Mouse (Mus musculus) megakaryocyte, embryonic 14.5 days (primary cell): ENCODE results near the gene Arx. TPM values are rescaled to one million over a fixed set of nuclear protein-coding genes. Genes with fewer than 3 reads are reported as not detected.

Experiments
- H3K27me3 ChIP-seq: replicated peaks from 2 replicates; pipeline ENCODE3; 2012; ENCODE audit warnings: inconsistent platforms
- H3K36me3 ChIP-seq: replicated peaks from 2 replicates; pipeline ENCODE3; 2012; ENCODE audit warnings: low read length, inconsistent platforms, mixed read lengths
- H3K4me1 ChIP-seq: 2 replicates; pipeline ENCODE4 v1.6.1; 2012; ENCODE audit warnings: inconsistent platforms
- H3K4me3 ChIP-seq: replicated peaks from 2 replicates; pipeline ENCODE3; 2012; ENCODE audit warnings: moderate library complexity, mild to moderate bottlenecking, inconsistent platforms
- H3K9me3 ChIP-seq: 2 replicates; pipeline ENCODE4 v1.6.1; 2012; ENCODE audit warnings: inconsistent platforms
- FLI1 ChIP-seq: IDR thresholded peaks from 2 replicates; pipeline ENCODE4 v1.6.1; 2012; ENCODE audit warnings: low read length, inconsistent platforms, mixed read lengths
- GATA1 ChIP-seq: IDR thresholded peaks from 3 replicates; pipeline ENCODE4 v1.6.1; 2012; ENCODE audit warnings: mixed read lengths, low read length, inconsistent platforms, borderline replicate concordance
- polyA plus RNA-seq: library from polyadenylated mRNA; stranded (reverse); fragments of >175 nt; gene quantifications from 2 replicates; pipeline ENCODE4 v1.2.3, GENCODE M21; 2012; ENCODE audit warnings: low replicate concordance; ENCODE audit not compliant: insufficient read depth

Arx gene
- polyA plus RNA-seq = 0.09 TPM in 1 of 2 replicates, not detected in the other

DNA sequence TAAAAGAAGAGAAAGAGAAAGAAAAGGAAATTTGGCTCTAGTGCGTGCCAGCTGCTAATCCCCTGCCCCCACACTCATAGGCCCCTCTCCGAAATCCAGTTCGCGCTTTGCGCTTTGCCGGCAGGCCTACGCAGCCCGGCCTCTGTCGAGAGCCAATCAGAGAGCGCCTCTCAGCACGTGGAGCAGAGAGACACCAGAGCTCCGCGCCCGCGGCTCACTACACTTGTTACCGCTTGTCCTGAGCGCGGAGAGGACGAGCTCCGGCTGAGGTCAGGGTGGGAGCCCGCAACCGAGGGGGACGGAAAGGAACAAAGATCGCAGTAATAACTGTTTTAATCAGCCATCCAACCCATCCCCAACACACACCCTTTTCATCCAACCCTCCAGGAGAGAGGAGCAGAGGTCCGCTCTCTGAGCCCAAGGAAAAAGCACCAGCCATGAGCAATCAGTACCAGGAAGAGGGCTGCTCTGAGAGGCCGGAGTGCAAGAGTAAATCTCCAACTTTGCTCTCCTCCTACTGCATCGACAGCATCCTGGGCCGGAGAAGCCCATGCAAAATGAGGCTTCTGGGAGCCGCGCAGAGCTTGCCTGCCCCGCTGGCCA lies at the start of gene Arx:
Arx (plus strand) TSS at position 155 of the 603 bp plus-strand sequence.
- Histone ChIP-seq H3K36me3 (no peaks in the 10 kb centered on the region), H3K27me3 (peaks cover 88% of the 10 kb centered on the region), H3K4me3 (peak within 1 kb of the TSS; percentile 87)

DNA sequence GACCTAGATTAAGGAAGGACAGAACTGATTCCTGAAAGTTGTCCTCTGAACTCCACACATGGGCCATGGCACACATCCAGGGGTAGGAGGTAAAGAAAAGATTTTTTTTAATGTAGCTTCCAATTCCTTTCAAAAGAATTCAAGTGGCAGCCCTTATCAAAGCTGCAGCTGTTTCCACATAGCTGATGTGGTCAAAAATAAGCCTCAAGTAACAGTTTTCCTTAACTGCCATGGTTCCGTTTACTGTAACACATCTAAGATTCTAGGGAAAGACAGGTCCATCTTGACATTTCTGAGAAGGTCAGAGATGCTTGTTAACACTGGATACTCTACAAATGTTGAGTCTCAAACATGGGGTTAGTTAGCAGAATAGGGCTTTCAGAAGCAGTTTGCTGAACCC lies 34.9 kb upstream of the Arx start:
- Histone ChIP-seq H3K9me3 (no peaks in the 10 kb centered on the region), H3K36me3 (no peaks in the 10 kb centered on the region), H3K27me3 (no peaks in the 10 kb centered on the region), H3K4me3 (no peak overlapping the region), H3K4me1 (peaks cover 24% of the 10 kb centered on the region; the same call in 1 of the 2 replicates)
- no peak for TF ChIP-seq FLI1
- no peak for TF ChIP-seq GATA1

More for the DNA sequence above, at the start of gene Arx:
- H3K4me1 ChIP-seq = peaks cover 59% of the 10 kb centered on the region
- TF ChIP-seq FLI1 (no peak), GATA1 (no peak)
- peaks cover 15% of the 10 kb centered on the region for H3K9me3 ChIP-seq

DNA sequence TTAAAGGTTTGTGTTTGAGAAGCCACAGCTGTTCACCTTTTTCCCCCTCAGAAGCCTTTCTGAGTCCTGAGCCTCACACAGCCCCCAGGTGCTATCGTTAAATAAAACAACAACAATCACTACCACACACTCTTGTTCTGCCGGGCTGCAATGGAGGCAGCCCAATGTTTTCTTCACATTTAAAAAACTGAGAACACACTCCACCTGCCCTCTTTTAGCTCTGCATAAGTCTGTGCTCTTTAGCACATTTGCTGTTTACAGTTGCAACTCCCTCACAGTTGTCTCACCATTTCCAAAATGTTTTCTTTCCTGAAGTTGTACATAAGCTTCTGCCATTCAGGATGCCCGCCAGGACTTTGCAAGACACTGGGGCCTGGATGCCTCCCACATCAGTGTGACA lies 10.6 kb upstream of the Arx start:
- Histone ChIP-seq H3K4me3 (no peak overlapping the region), H3K4me1 (no peaks in the 10 kb centered on the region; the same call in 1 of the 2 replicates), H3K36me3 (no peaks in the 10 kb centered on the region), H3K9me3 (no peaks in the 10 kb centered on the region), H3K27me3 (peaks cover 24% of the 10 kb centered on the region)
- no peak for TF ChIP-seq FLI1
- no peak for TF ChIP-seq GATA1

DNA sequence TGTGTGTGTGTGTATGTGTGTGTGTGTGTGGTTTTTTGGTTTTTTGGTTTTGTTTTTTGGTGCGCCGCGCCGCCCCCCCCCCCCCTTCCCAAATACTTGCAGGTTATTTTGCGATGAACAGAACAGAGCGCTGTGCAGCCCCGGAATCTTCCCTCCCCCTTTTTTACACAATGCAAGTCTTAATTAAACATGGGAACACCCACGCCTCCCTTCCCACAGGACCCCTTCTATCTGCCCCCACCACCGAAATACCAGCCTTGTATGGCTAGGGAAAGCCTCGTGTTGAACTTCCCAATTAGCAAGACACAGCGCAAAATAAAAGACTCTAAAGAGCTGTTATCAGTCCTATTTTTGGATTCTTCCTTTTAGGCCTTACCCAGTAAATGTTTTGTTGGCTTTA lies 6.3 kb upstream of the Arx start:
- Histone ChIP-seq H3K4me3 (peak overlapping the region; percentile 42), H3K4me1 (peaks cover 19% of the 10 kb centered on the region), H3K9me3 (no peaks in the 10 kb centered on the region), H3K27me3 (peaks cover 50% of the 10 kb centered on the region), H3K36me3 (no peaks in the 10 kb centered on the region)
- TF ChIP-seq FLI1 = no peak
- no peak for TF ChIP-seq GATA1

DNA sequence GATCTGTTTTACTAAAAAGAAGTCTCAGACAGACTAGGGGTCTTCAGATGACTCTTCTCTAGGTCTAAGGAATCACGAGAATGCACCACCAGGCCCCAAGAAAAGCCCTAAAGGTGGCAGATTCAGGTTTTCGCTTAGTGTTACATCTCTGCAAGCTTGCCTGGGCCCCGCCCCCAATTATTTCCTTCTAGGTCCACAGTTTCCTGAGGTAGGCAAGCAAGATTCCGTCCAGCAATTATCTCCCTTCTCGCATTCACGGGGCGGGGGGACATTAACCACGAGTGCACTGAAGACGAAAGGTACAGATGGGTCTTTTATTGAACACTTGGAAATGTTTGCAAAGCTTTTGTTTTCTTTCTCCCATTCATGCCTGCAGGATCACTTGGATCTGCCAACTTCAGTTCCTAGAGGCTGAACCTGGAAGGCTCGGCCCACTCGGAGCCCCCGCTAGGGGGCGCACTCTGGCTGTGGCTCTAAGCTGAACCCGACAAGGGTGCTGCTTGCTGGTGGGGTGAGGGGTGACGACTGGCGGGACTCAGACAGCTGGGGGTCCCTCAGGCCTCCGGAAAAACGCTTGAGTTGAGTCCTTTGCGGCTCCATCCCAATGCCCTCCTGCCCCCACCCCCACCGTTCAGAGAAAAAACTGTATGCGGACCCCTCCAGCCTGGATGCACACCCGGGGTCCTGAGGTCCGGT lies 5.1 kb upstream of the Arx start:
- Histone ChIP-seq H3K36me3 (no peaks in the 10 kb centered on the region), H3K4me1 (peaks cover 28% of the 10 kb centered on the region), H3K9me3 (peaks cover under 1% of the 10 kb centered on the region; the same call in 1 of the 2 replicates), H3K4me3 (peak overlapping the region; percentile 88), H3K27me3 (peaks cover 62% of the 10 kb centered on the region)
- TF ChIP-seq FLI1 = no peak
- no peak for TF ChIP-seq GATA1

DNA sequence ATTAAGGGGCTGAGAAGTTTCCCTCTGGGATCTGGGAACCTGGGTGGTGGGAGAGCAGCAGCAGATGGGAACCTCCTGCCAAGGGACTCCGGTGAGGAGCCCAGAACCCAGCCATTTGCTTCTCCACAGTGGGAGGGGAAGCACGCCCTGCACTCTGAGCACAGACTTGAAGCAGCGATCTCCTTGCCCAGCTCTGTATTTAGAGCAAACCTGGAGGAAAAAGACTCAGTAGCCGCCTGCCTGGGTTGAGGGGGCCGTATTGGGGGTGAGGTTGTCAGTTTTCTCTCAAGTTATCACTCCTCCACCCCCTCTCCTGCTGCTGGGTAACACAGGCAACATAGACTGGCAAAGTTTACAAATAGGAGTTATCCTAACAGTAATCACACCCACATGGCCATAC lies 4.5 kb upstream of the Arx start:
- H3K4me3 ChIP-seq = peak overlapping the region; percentile 88
- peaks cover 34% of the 10 kb centered on the region for H3K4me1 ChIP-seq
- no peak for TF ChIP-seq FLI1
- TF ChIP-seq GATA1 = no peak
- H3K9me3 ChIP-seq = peaks cover 6% of the 10 kb centered on the region
- peaks cover 66% of the 10 kb centered on the region for H3K27me3 ChIP-seq
- H3K36me3 ChIP-seq = no peaks in the 10 kb centered on the region

DNA sequence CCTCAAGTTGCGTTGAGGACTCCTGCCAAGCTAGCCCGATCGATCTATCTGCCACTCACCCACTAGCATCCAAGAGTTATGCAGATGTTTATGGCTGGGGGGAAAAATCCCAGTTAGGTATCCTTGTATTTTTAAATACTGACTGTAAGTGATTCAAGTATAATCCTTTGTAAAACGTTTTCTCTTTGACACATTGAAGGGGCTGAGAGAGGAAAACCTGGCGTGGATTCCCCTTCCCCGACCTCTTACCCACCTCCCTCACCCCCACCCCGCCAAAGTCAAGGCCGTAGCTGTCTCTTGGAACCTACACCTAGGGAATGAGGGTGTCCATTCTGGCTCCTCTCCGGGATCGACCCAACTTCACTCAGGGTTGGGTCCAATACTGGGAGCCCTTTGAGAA lies 1.2 kb upstream of the Arx start:
- Histone ChIP-seq H3K4me1 (peaks cover 55% of the 10 kb centered on the region), H3K36me3 (no peaks in the 10 kb centered on the region), H3K27me3 (peaks cover 79% of the 10 kb centered on the region), H3K9me3 (peaks cover 15% of the 10 kb centered on the region), H3K4me3 (peak overlapping the region; percentile 62)
- TF ChIP-seq GATA1 (no peak), FLI1 (no peak)

DNA sequence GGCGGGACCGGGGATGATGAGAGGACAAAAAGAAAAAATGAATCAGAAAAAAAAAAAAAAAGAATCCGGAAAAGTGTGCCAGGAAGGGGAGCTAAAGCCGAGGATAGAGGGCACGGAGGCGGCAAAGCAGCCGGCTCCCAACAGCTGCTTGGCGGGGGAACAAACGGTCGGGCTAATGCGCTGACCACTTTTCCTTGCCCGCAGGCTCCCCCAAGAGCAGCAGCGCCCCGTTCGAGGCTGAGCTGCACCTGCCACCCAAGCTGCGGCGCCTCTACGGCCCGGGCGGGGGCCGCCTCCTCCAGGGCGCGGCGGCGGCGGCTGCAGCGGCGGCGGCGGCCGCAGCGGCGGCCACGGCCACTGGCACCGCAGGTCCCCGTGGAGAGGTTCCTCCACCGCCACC lies 2.1 kb downstream of the Arx start:
- H3K9me3 ChIP-seq = peaks cover 15% of the 10 kb centered on the region
- peak overlapping the region; percentile 91 for H3K4me3 ChIP-seq
- H3K36me3 ChIP-seq = no peaks in the 10 kb centered on the region
- peaks cover 88% of the 10 kb centered on the region for H3K27me3 ChIP-seq
- TF ChIP-seq GATA1 (no peak), FLI1 (no peak)
- peaks cover 46% of the 10 kb centered on the region for H3K4me1 ChIP-seq

DNA sequence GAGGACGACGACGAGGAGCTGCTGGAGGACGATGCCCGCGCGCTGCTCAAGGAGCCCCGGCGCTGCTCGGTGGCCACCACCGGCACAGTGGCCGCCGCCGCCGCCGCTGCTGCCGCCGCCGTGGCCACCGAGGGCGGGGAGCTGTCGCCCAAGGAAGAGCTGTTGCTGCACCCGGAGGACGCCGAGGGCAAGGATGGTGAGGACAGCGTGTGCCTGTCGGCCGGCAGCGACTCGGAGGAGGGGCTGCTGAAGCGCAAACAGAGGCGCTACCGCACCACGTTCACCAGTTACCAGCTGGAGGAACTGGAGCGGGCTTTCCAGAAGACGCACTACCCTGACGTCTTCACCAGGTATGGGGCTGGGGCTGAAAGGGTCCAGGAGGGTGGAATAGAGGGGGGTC lies 2.8 kb downstream of the Arx start:
- Histone ChIP-seq H3K27me3 (peaks cover 95% of the 10 kb centered on the region), H3K9me3 (peaks cover 15% of the 10 kb centered on the region), H3K4me3 (peak overlapping the region; percentile 91), H3K36me3 (no peaks in the 10 kb centered on the region), H3K4me1 (peaks cover 46% of the 10 kb centered on the region)
- TF ChIP-seq GATA1 (no peak), FLI1 (no peak)

DNA sequence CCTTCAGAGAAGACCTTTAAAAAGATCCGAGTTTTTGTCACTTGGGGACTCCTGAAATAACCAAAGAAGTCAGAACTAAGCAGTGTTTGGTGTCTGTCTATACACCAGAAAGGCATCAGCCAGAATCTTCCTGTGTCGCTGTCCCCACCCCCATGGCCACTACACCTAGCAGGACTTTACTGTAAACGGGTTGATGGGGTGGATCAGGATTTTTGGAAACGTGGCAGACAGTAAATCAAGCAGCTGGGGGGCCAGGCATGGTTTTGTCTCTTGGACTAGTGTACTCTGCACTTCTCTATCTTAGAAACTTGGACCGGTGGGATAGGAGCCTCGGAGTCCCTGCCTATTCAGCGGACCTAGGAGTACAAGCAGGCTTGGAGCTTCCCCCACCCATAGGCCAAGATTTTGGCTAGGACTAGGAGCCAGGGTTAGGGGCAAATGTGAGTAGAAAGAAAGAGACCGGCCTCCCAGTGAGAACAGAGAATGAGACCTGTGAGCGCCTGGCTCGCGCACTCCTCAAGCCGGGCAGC lies 3.7 kb downstream of the Arx start:
- H3K4me1 ChIP-seq = peaks cover 50% of the 10 kb centered on the region
- peak overlapping the region; percentile 91 for H3K4me3 ChIP-seq
- peaks cover 95% of the 10 kb centered on the region for H3K27me3 ChIP-seq
- peaks cover 15% of the 10 kb centered on the region for H3K9me3 ChIP-seq
- TF ChIP-seq FLI1 (no peak), GATA1 (no peak)
- H3K36me3 ChIP-seq = no peaks in the 10 kb centered on the region
